Mouse (Mus musculus): ENCODE results near the gene Cldn22. TPM values are rescaled to one million over a fixed set of nuclear protein-coding genes. Genes with fewer than 3 reads are reported as not detected.
A peak's percentile ranks its signal among the peaks of the same experiment; 100 is the strongest.

The Cldn22 gene
- polyA plus RNA-seq (2014; fragmentation: Nextera tagmentation; extraction: Ambion mirVana), result not detected in 2 replicates

GRCm38 (mm10) chr8:47824182-47824581, at the start of gene Cldn22:
Gene Cldn22, plus strand, starts transcription at chr8:47824482.
- 19% methylated on average over 13 of the region's 13 CpGs for WGBS
- H3K27ac ChIP-seq (ENCODE audit: low read depth, low read length), result no peak within 1 kb of the TSS
- H3K36me3 ChIP-seq (ENCODE audit: control insufficient read depth, insufficient read depth, low read length), result no peaks in the 10 kb centered on the region
- DNase-seq (ENCODE audit: low spot score) (no peak), ATAC-seq (replicated peaks; ENCODE audit: low FRiP score) (no peak)
- no peak within 1 kb of the TSS for H3K4me3 ChIP-seq (ENCODE audit: low read depth, low read length)
- H3K4me1 ChIP-seq (replicated peaks; ENCODE audit: control insufficient read depth, insufficient read depth, low read length), result peaks cover 2% of the 10 kb centered on the region; the same call in 1 of the 2 replicates
- peak within 1 kb of the TSS; percentile 12; the same call in 1 of the 2 replicates for H3K9ac ChIP-seq (ENCODE audit: low read length)
- no peaks in the 10 kb centered on the region; the same call in 1 of the 2 replicates for H3K9me3 ChIP-seq (ENCODE audit: control insufficient read depth, low read length)
- H3K27me3 ChIP-seq (ENCODE audit: control insufficient read depth, insufficient read depth, low read length), result no peaks in the 10 kb centered on the region
- no peak within 1 kb of the TSS for H3K4me2 ChIP-seq (ENCODE audit: low read depth, low read length, severe bottlenecking)

- Histone ChIP-seq H3K4me1 (replicated peaks; ENCODE audit: control insufficient read depth, insufficient read depth, low read length) (no peaks in the 10 kb centered on the region), H3K4me3 (ENCODE audit: low read depth, low read length) (no peak overlapping the region), H3K27ac (ENCODE audit: low read depth, low read length) (no peak overlapping the region), H3K27me3 (ENCODE audit: control insufficient read depth, insufficient read depth, low read length) (no peaks in the 10 kb centered on the region), H3K9ac (ENCODE audit: low read length) (no peak overlapping the region), H3K4me2 (ENCODE audit: low read depth, low read length, severe bottlenecking) (no peak overlapping the region), H3K36me3 (ENCODE audit: control insufficient read depth, insufficient read depth, low read length) (no peaks in the 10 kb centered on the region), H3K9me3 (ENCODE audit: control insufficient read depth, low read length) (no peaks in the 10 kb centered on the region)
- 93% methylated on average over 7 of the region's 7 CpGs for WGBS
- no peak for DNase-seq (ENCODE audit: low spot score)
- no peak for ATAC-seq (replicated peaks; ENCODE audit: low FRiP score)
These were observed 46.9 kb upstream of the Cldn22 start for GRCm38 (mm10) chr8:47777415-47777814.

- 84% methylated on average over 6 of the region's 6 CpGs for WGBS
- no peaks in the 10 kb centered on the region for H3K9me3 ChIP-seq (ENCODE audit: control insufficient read depth, low read length)
These were observed 44.7 kb upstream of the Cldn22 start for GRCm38 (mm10) chr8:47779589-47779988.

GRCm38 (mm10) chr8:47781881-47782280, 42.4 kb upstream of the Cldn22 start:
- ATAC-seq (replicated peaks; ENCODE audit: low FRiP score), result no peak
- H3K27me3 ChIP-seq (ENCODE audit: control insufficient read depth, insufficient read depth, low read length), result no peaks in the 10 kb centered on the region
- H3K4me3 ChIP-seq (ENCODE audit: low read depth, low read length), result no peak overlapping the region
- 88% methylated on average over 4 of the region's 4 CpGs for WGBS
- no peaks in the 10 kb centered on the region for H3K36me3 ChIP-seq (ENCODE audit: control insufficient read depth, insufficient read depth, low read length)
- no peak overlapping the region for H3K9ac ChIP-seq (ENCODE audit: low read length)
- H3K4me1 ChIP-seq (replicated peaks; ENCODE audit: control insufficient read depth, insufficient read depth, low read length), result no peaks in the 10 kb centered on the region
- no peak overlapping the region for H3K27ac ChIP-seq (ENCODE audit: low read depth, low read length)
- no peak overlapping the region for H3K4me2 ChIP-seq (ENCODE audit: low read depth, low read length, severe bottlenecking)
- no peaks in the 10 kb centered on the region for H3K9me3 ChIP-seq (ENCODE audit: control insufficient read depth, low read length)
- no peak for DNase-seq (ENCODE audit: low spot score)

More at GRCm38 (mm10) chr8:47779589-47779988, 44.7 kb upstream of the Cldn22 start:
- Histone ChIP-seq H3K27ac (ENCODE audit: low read depth, low read length) (no peak overlapping the region), H3K36me3 (ENCODE audit: control insufficient read depth, insufficient read depth, low read length) (no peaks in the 10 kb centered on the region), H3K4me3 (ENCODE audit: low read depth, low read length) (no peak overlapping the region), H3K4me1 (replicated peaks; ENCODE audit: control insufficient read depth, insufficient read depth, low read length) (no peaks in the 10 kb centered on the region), H3K4me2 (ENCODE audit: low read depth, low read length, severe bottlenecking) (no peak overlapping the region), H3K9ac (ENCODE audit: low read length) (no peak overlapping the region), H3K27me3 (ENCODE audit: control insufficient read depth, insufficient read depth, low read length) (no peaks in the 10 kb centered on the region)
- DNase-seq (ENCODE audit: low spot score) (no peak), ATAC-seq (replicated peaks; ENCODE audit: low FRiP score) (no peak)

- no peak overlapping the region for H3K9ac ChIP-seq (ENCODE audit: low read length)
- no peak overlapping the region for H3K4me2 ChIP-seq (ENCODE audit: low read depth, low read length, severe bottlenecking)
- ATAC-seq (replicated peaks; ENCODE audit: low FRiP score), result no peak
- WGBS, result 95% methylated on average over 2 of the region's 2 CpGs
- peaks cover 7% of the 10 kb centered on the region; the same call in 1 of the 2 replicates for H3K4me1 ChIP-seq (replicated peaks; ENCODE audit: control insufficient read depth, insufficient read depth, low read length)
- no peak for DNase-seq (ENCODE audit: low spot score)
- H3K36me3 ChIP-seq (ENCODE audit: control insufficient read depth, insufficient read depth, low read length), result no peaks in the 10 kb centered on the region
- H3K27me3 ChIP-seq (ENCODE audit: control insufficient read depth, insufficient read depth, low read length), result no peaks in the 10 kb centered on the region
- H3K27ac ChIP-seq (ENCODE audit: low read depth, low read length), result no peak overlapping the region
- no peaks in the 10 kb centered on the region for H3K9me3 ChIP-seq (ENCODE audit: control insufficient read depth, low read length)
- H3K4me3 ChIP-seq (ENCODE audit: low read depth, low read length), result no peak overlapping the region
These were observed 40.7 kb upstream of the Cldn22 start for GRCm38 (mm10) chr8:47783544-47783943.

GRCm38 (mm10) chr8:47783944-47784343, 40.3 kb upstream of the Cldn22 start:
- Histone ChIP-seq H3K4me2 (ENCODE audit: low read depth, low read length, severe bottlenecking) (no peak overlapping the region), H3K36me3 (ENCODE audit: control insufficient read depth, insufficient read depth, low read length) (no peaks in the 10 kb centered on the region), H3K27me3 (ENCODE audit: control insufficient read depth, insufficient read depth, low read length) (no peaks in the 10 kb centered on the region), H3K4me1 (replicated peaks; ENCODE audit: control insufficient read depth, insufficient read depth, low read length) (peaks cover 7% of the 10 kb centered on the region; the same call in 1 of the 2 replicates), H3K9me3 (ENCODE audit: control insufficient read depth, low read length) (no peaks in the 10 kb centered on the region), H3K27ac (ENCODE audit: low read depth, low read length) (no peak overlapping the region), H3K9ac (ENCODE audit: low read length) (no peak overlapping the region), H3K4me3 (ENCODE audit: low read depth, low read length) (no peak overlapping the region)
- DNase-seq (ENCODE audit: low spot score) (no peak), ATAC-seq (replicated peaks; ENCODE audit: low FRiP score) (no peak)
- WGBS, result 93% methylated on average over 6 of the region's 6 CpGs

GRCm38 (mm10) chr8:47784436-47784835, 39.8 kb upstream of the Cldn22 start:
- no peaks in the 10 kb centered on the region for H3K9me3 ChIP-seq (ENCODE audit: control insufficient read depth, low read length)
- H3K36me3 ChIP-seq (ENCODE audit: control insufficient read depth, insufficient read depth, low read length), result no peaks in the 10 kb centered on the region
- H3K9ac ChIP-seq (ENCODE audit: low read length), result no peak overlapping the region
- WGBS, result 91% methylated on average over 7 of the region's 7 CpGs
- ATAC-seq (replicated peaks; ENCODE audit: low FRiP score) (no peak), DNase-seq (ENCODE audit: low spot score) (no peak)
- H3K27me3 ChIP-seq (ENCODE audit: control insufficient read depth, insufficient read depth, low read length), result no peaks in the 10 kb centered on the region
- no peak overlapping the region for H3K4me2 ChIP-seq (ENCODE audit: low read depth, low read length, severe bottlenecking)
- H3K4me1 ChIP-seq (replicated peaks; ENCODE audit: control insufficient read depth, insufficient read depth, low read length), result peaks cover 7% of the 10 kb centered on the region; the same call in 1 of the 2 replicates
- no peak overlapping the region for H3K4me3 ChIP-seq (ENCODE audit: low read depth, low read length)
- no peak overlapping the region for H3K27ac ChIP-seq (ENCODE audit: low read depth, low read length)

GRCm38 (mm10) chr8:47786323-47786722, 38.0 kb upstream of the Cldn22 start:
- H3K9me3 ChIP-seq (ENCODE audit: control insufficient read depth, low read length), result no peaks in the 10 kb centered on the region
- DNase-seq (ENCODE audit: low spot score) (no peak), ATAC-seq (replicated peaks; ENCODE audit: low FRiP score) (no peak)
- H3K27ac ChIP-seq (ENCODE audit: low read depth, low read length), result no peak overlapping the region
- no peaks in the 10 kb centered on the region for H3K27me3 ChIP-seq (ENCODE audit: control insufficient read depth, insufficient read depth, low read length)
- 97% methylated on average over 15 of the region's 15 CpGs for WGBS
- H3K4me2 ChIP-seq (ENCODE audit: low read depth, low read length, severe bottlenecking), result no peak overlapping the region
- H3K9ac ChIP-seq (ENCODE audit: low read length), result no peak overlapping the region
- no peak overlapping the region for H3K4me3 ChIP-seq (ENCODE audit: low read depth, low read length)
- peaks cover 7% of the 10 kb centered on the region; the same call in 1 of the 2 replicates for H3K4me1 ChIP-seq (replicated peaks; ENCODE audit: control insufficient read depth, insufficient read depth, low read length)
- no peaks in the 10 kb centered on the region for H3K36me3 ChIP-seq (ENCODE audit: control insufficient read depth, insufficient read depth, low read length)

- no peak overlapping the region for H3K4me2 ChIP-seq (ENCODE audit: low read depth, low read length, severe bottlenecking)
- DNase-seq (ENCODE audit: low spot score), result no peak
These were observed 36.6 kb upstream of the Cldn22 start for GRCm38 (mm10) chr8:47787705-47788104.

More at GRCm38 (mm10) chr8:47787705-47788104, 36.6 kb upstream of the Cldn22 start:
- Histone ChIP-seq H3K27me3 (ENCODE audit: control insufficient read depth, insufficient read depth, low read length) (no peaks in the 10 kb centered on the region), H3K4me3 (ENCODE audit: low read depth, low read length) (no peak overlapping the region), H3K4me1 (replicated peaks; ENCODE audit: control insufficient read depth, insufficient read depth, low read length) (peaks cover 7% of the 10 kb centered on the region; the same call in 1 of the 2 replicates), H3K27ac (ENCODE audit: low read depth, low read length) (no peak overlapping the region), H3K36me3 (ENCODE audit: control insufficient read depth, insufficient read depth, low read length) (no peaks in the 10 kb centered on the region), H3K9me3 (ENCODE audit: control insufficient read depth, low read length) (no peaks in the 10 kb centered on the region), H3K9ac (ENCODE audit: low read length) (no peak overlapping the region)
- WGBS, result 35% methylated on average over 10 of the region's 10 CpGs
- 0 out of 2 replicates have a peak, but pooled peaks have one; percentile 27 for ATAC-seq (replicated peaks; ENCODE audit: low FRiP score)

All from forebrain, embryonic 11.5 days (tissue).